In the genomic region with DNA sequence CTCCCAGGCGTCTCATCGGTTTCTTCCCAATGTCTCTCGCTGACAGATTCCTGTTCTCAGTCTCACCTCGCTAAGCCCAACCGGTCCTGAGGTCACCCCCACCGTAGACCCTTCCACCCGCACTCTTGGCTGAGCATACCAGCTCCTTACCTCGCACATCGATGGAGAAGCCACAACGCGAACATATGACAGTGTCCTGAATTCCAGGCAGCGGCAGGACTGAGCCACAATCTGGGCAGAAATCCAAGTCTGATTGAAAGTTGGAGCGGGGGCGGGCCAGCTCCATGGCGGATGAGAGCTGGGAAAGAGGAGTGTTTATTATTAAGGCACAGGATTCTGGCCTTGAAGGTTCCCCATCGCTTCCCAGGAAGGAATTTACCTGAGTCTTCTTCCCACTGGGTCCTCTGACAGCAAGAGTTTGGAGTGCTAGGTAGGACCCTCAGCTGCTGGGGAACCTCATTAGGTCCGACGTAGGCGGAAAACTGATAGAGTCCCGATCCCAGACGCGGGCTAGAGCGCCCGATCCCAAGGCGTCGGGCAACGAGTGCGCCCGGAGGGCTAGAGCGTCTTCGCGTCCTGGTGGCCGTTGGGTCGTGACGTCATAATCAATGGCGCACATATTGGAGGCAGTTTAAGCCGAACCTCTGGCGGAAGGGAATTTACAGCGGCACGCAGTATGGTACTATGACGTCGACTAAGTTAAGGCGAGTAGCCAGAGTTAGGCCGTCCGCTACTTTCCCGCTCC, we compare ENCODE assay signal across 8 mouse cellular contexts. TPM values are rescaled to one million over a fixed set of nuclear protein-coding genes. Genes with fewer than 3 reads are reported as not detected.
A peak's percentile ranks its signal among the peaks of the same experiment; 100 is the strongest.
DNase-seq lines count a peak whose midpoint lies in the region; ATAC-seq and TF ChIP-seq lines count a peak whose summit lies in the region.

Gene Znrd1 (minus strand): TSS at position 561 of the 745 bp plus-strand sequence.
Gene Znrd1as (plus strand): TSS at position 594 of the 745 bp plus-strand sequence.

- no peak for TF ChIP-seq CTCF in MEL (IDR thresholded peaks at IDR 0.05 in 2 of 3, conservative IDR thresholded peaks at IDR 0.05 in 1 of 3; ENCODE audit: control insufficient read depth in 1 of 3, insufficient read depth in 1 of 3, low read depth in 2 of 3, low read length in 3 of 3, poor library complexity in 1 of 3, severe bottlenecking in 1 of 3)
- TF ChIP-seq CTCF in cerebellum, adult 2 months (IDR thresholded peaks at IDR 0.05; ENCODE audit: borderline replicate concordance, insufficient read depth, low read depth, low read length): no peak
- TF ChIP-seq CTCF in forebrain, postnatal 0 days (IDR thresholded peaks at IDR 0.05; ENCODE audit: low read depth): no peak

- WGBS in cerebellum, adult 2 months: under 1% methylated on average over 46 of the region's 46 CpGs
- WGBS in forebrain, postnatal 0 days: under 1% methylated on average over 46 of the region's 46 CpGs
- WGBS in lung, embryonic 15.5 days: under 1% methylated on average over 46 of the region's 46 CpGs

- no peaks in the 10 kb centered on the region; a peak in 1 of 4 replicates for H3K4me1 ChIP-seq in MEL (ENCODE audit: control insufficient read depth in 1 of 2, insufficient read depth in 2 of 2, low read length in 2 of 2)
- H3K4me1 ChIP-seq in cerebellum, adult 2 months (ENCODE audit: control insufficient read depth, insufficient read depth, low read length): peaks cover 4% of the 10 kb centered on the region
- H3K4me1 ChIP-seq in forebrain, postnatal 0 days (ENCODE audit: insufficient read depth): peaks cover 10% of the 10 kb centered on the region
- peaks cover 12% of the 10 kb centered on the region for H3K4me1 ChIP-seq in lung, embryonic 15.5 days

- TF ChIP-seq POLR2A in MEL (IDR thresholded peaks at IDR 0.05; ENCODE audit: control insufficient read depth in 1 of 2, insufficient read depth in 1 of 2, low read depth in 1 of 2, low read length in 2 of 2, poor library complexity in 1 of 2): peak in 1 of 2 experiments; percentile 56; a peak in 1 of 4 replicates
- TF ChIP-seq POLR2A in cerebellum, adult 2 months (IDR thresholded peaks at IDR 0.05; ENCODE audit: borderline replicate concordance, insufficient read depth, low read length): peak; percentile 76; the same call in 1 of the 2 replicates

- no peaks in the 10 kb centered on the region for H3K27me3 ChIP-seq in MEL (ENCODE audit: control insufficient read depth in 1 of 2, insufficient read depth in 2 of 2, low read length in 2 of 2)
- H3K27me3 ChIP-seq in cerebellum, adult 2 months (ENCODE audit: control insufficient read depth, insufficient read depth, low read length): no peaks in the 10 kb centered on the region
- no peaks in the 10 kb centered on the region for H3K27me3 ChIP-seq in forebrain, postnatal 0 days (ENCODE audit: insufficient read depth, low read length)
- no peaks in the 10 kb centered on the region for H3K27me3 ChIP-seq in lung, embryonic 15.5 days

- no peaks in the 10 kb centered on the region for H3K79me2 ChIP-seq in MEL (ENCODE audit: control insufficient read depth, insufficient read depth, low read length, poor library complexity)

- H3K4me2 ChIP-seq in forebrain, postnatal 0 days (ENCODE audit: low read depth): peak within 1 kb of the TSS; percentile 70
- H3K4me2 ChIP-seq in lung, embryonic 15.5 days: peak within 1 kb of the TSS; percentile 76

- TF ChIP-seq EP300 in MEL (IDR thresholded peaks at IDR 0.05; ENCODE audit: low read depth in 1 of 2, low read length in 2 of 2): peak in 1 of 2 experiments; percentile 63; a peak in 2 of 4 replicates

- no peaks in the 10 kb centered on the region for H3K36me3 ChIP-seq in MEL (ENCODE audit: control insufficient read depth in 1 of 2, insufficient read depth in 2 of 2, low read length in 2 of 2)
- peaks cover 6% of the 10 kb centered on the region; the same call in 1 of the 2 replicates for H3K36me3 ChIP-seq in forebrain, postnatal 0 days (ENCODE audit: insufficient read depth)
- peaks cover 22% of the 10 kb centered on the region; the same call in 1 of the 2 replicates for H3K36me3 ChIP-seq in lung, embryonic 15.5 days

- peak; percentile 91 for DNase-seq in MEL (ENCODE audit: low read depth, low spot score)
- DNase-seq in cerebellum, adult 2 months: peak; percentile 94 to 96
- peak; percentile 99 for DNase-seq in forebrain, postnatal 0 days
- DNase-seq in heart, postnatal 4 days: peak; percentile 94
- DNase-seq in layer of hippocampus, adult 8-10 months (ENCODE audit: low spot score in 2 of 2): peak; percentile 95 to 97
- DNase-seq in ovary, adult 18-20 months (ENCODE audit: low spot score): peak; percentile 91
- peak; percentile 92 for DNase-seq in thymus, postnatal 0 days (ENCODE audit: low spot score)

- peak within 1 kb of the TSS; percentile 70 to 75 for H3K4me3 ChIP-seq in MEL (ENCODE audit: control insufficient read depth in 1 of 2, insufficient read depth in 1 of 2, low read depth in 2 of 2, low read length in 2 of 2)
- peak within 1 kb of the TSS; percentile 81 for H3K4me3 ChIP-seq in cerebellum, adult 2 months (replicated peaks; ENCODE audit: insufficient read depth, low read depth, low read length)
- peak within 1 kb of the TSS; percentile 68 for H3K4me3 ChIP-seq in forebrain, postnatal 0 days (ENCODE audit: low read depth, low read length)
- peak within 1 kb of the TSS; percentile 68 for H3K4me3 ChIP-seq in lung, embryonic 15.5 days

- no peak within 1 kb of the TSS for H3K27ac ChIP-seq in MEL (ENCODE audit: control insufficient read depth, low read depth, low read length)
- peak within 1 kb of the TSS; percentile 67 for H3K27ac ChIP-seq in cerebellum, adult 2 months (ENCODE audit: insufficient read depth, low read length)
- peak within 1 kb of the TSS; percentile 69 for H3K27ac ChIP-seq in forebrain, postnatal 0 days (ENCODE audit: low read depth, low read length)
- H3K27ac ChIP-seq in lung, embryonic 15.5 days: peak within 1 kb of the TSS; percentile 79

- no peak for TF ChIP-seq RAD21 in MEL (IDR thresholded peaks at IDR 0.05; ENCODE audit: low read depth, low read length)

- H3K9ac ChIP-seq in MEL (ENCODE audit: control insufficient read depth, low read depth, low read length, poor library complexity, severe bottlenecking): peak within 1 kb of the TSS; percentile 54
- peak within 1 kb of the TSS; percentile 50 for H3K9ac ChIP-seq in forebrain, postnatal 0 days
- peak within 1 kb of the TSS; percentile 75 for H3K9ac ChIP-seq in lung, embryonic 15.5 days

- ATAC-seq in forebrain, postnatal 0 days: peak; percentile 99
- ATAC-seq in lung, embryonic 15.5 days (ENCODE audit: borderline replicate concordance, extremely low read depth, low FRiP score, low TSS enrichment): peak; percentile 96

- no peaks in the 10 kb centered on the region for H3K9me3 ChIP-seq in MEL (replicated peaks; ENCODE audit: insufficient read depth, low read length)
- H3K9me3 ChIP-seq in forebrain, postnatal 0 days (ENCODE audit: low read length): no peaks in the 10 kb centered on the region
- H3K9me3 ChIP-seq in lung, embryonic 15.5 days: no peaks in the 10 kb centered on the region

TF ChIP-seq in MEL, 35 proteins besides CTCF, POLR2A, EP300 and RAD21 (continues in another document):
- no peak for TF ChIP-seq MYC (IDR thresholded peaks at IDR 0.05; ENCODE audit: low read depth, low read length)
- TF ChIP-seq USF1 (IDR thresholded peaks at IDR 0.05; ENCODE audit: low read depth, low read length): no peak
- TF ChIP-seq TCF12 (IDR thresholded peaks at IDR 0.05; ENCODE audit: low read depth, low read length): peak; percentile 61
- no peak for TF ChIP-seq ZC3H11A (IDR thresholded peaks at IDR 0.05; ENCODE audit: low read depth, low read length)
- TF ChIP-seq SMC3 (IDR thresholded peaks at IDR 0.05; ENCODE audit: low read depth, low read length): no peak
- no peak for TF ChIP-seq ZNF384 (IDR thresholded peaks at IDR 0.05; ENCODE audit: low read depth, low read length)
- TF ChIP-seq MEF2A (IDR thresholded peaks at IDR 0.05; ENCODE audit: extremely low read depth, insufficient replicate concordance, low read depth, low read length, poor library complexity, severe bottlenecking): no peak; the same call in 1 of the 2 replicates
- no peak for TF ChIP-seq GATA1 (IDR thresholded peaks at IDR 0.05; ENCODE audit: low read depth, low read length)
- peak; percentile 80; the same call in 1 of the 2 replicates for TF ChIP-seq ELF1 (IDR thresholded peaks at IDR 0.05; ENCODE audit: low read depth, low read length)
- no peak for TF ChIP-seq CHD2 (IDR thresholded peaks at IDR 0.05; ENCODE audit: low read length)
- TF ChIP-seq E2F4 (IDR thresholded peaks at IDR 0.05; ENCODE audit: borderline replicate concordance, low read depth, low read length): no peak
- no peak for TF ChIP-seq MAFK (IDR thresholded peaks at IDR 0.05; ENCODE audit: borderline replicate concordance, low read depth, low read length)
- TF ChIP-seq USF2 (IDR thresholded peaks at IDR 0.05; ENCODE audit: borderline replicate concordance in 1 of 2, insufficient read depth in 1 of 2, low read depth in 1 of 2, low read length in 2 of 2): no peak
- TF ChIP-seq ZKSCAN1 (IDR thresholded peaks at IDR 0.05; ENCODE audit: low read depth, low read length): no peak

RNA-seq across cellular contexts. Expression of gene Znrd1, which starts in this region (rescaled TPM):
- 20.5 and 26.4 TPM in 2 replicates for total RNA-seq in MEL (2012; rRNA removed)
- 10 to 100 TPM in 1 of 2 experiments, not detected in 1; 38.2 TPM for polyA plus RNA-seq in MEL (2012; ENCODE audit: insufficient read depth in 1 of 2, insufficient read length in 2 of 2, low read depth in 1 of 2, low replicate concordance in 2 of 2, missing spikeins in 1 of 2)
- 37.5 and 40.6 TPM in 2 replicates for polyA plus RNA-seq in cerebellum, adult 2 months (2012; rRNA removed)
- 28.6 and 35.0 TPM in 2 replicates for total RNA-seq in forebrain, postnatal 0 days (2014; rRNA removed)
- 48.8 and 56.5 TPM in 2 replicates for polyA plus RNA-seq in forebrain, postnatal 0 days (2015; fragmentation: Nextera tagmentation; extraction: Ambion mirVana)
- 10 to 100 TPM; 24.9 to 29.3 TPM for total RNA-seq in heart, postnatal 4 days (2021)
- total RNA-seq in layer of hippocampus, adult 8-10 months (2022): 10 to 100 TPM; 26.6 to 35.5 (median 32.2) TPM
- polyA plus RNA-seq in lung, embryonic 15.5 days (2015; fragmentation: Nextera tagmentation; extraction: Ambion mirVana): 98.4 and 102 TPM in 2 replicates
- polyA plus RNA-seq in thymus, postnatal 0 days (2015; fragmentation: Nextera tagmentation; extraction: Ambion mirVana): 121 and 135 TPM in 2 replicates

RNA-seq across cellular contexts. Expression of gene Znrd1as, which starts in this region (rescaled TPM):
- 2.8 and 3.4 TPM in 2 replicates for total RNA-seq in MEL (2012; rRNA removed)
- 1 to 10 TPM in 1 of 2 experiments, not detected in 1; 1.8 TPM for polyA plus RNA-seq in MEL (2012; ENCODE audit: insufficient read depth in 1 of 2, insufficient read length in 2 of 2, low read depth in 1 of 2, low replicate concordance in 2 of 2, missing spikeins in 1 of 2)
- 6.7 and 7.8 TPM in 2 replicates for polyA plus RNA-seq in cerebellum, adult 2 months (2012; rRNA removed)
- total RNA-seq in forebrain, postnatal 0 days (2014; rRNA removed): 2.0 and 3.4 TPM in 2 replicates
- polyA plus RNA-seq in forebrain, postnatal 0 days (2015; fragmentation: Nextera tagmentation; extraction: Ambion mirVana): 2.6 and 3.7 TPM in 2 replicates
- total RNA-seq in heart, postnatal 4 days (2021): 1 to 10 TPM; 7.2 to 7.3 TPM
- total RNA-seq in layer of hippocampus, adult 8-10 months (2022): 1 to 10 TPM; 4.1 to 6.8 (median 5.8) TPM
- polyA plus RNA-seq in lung, embryonic 15.5 days (2015; fragmentation: Nextera tagmentation; extraction: Ambion mirVana): 5.2 and 6.7 TPM in 2 replicates
- 5.4 and 5.9 TPM in 2 replicates for polyA plus RNA-seq in thymus, postnatal 0 days (2015; fragmentation: Nextera tagmentation; extraction: Ambion mirVana)
